Mouse (Mus musculus): ENCODE results near the gene 3830417A13Rik.

3830417A13Rik gene

GRCm38 (mm10) chrX:64173248-64173647, at the start of gene 3830417A13Rik:
Gene 3830417A13Rik (plus strand): TSS chrX:64173548.
- no peak for DNase-seq (ENCODE audit: low read depth)

- DNase-seq (ENCODE audit: low read depth) = no peak
These were observed 21.2 kb upstream of the 3830417A13Rik start, which contains the start of gene Gm6760 for GRCm38 (mm10) chrX:64152098-64152497. Gene Gm6760 (minus strand): TSS chrX:64152198.

- no peak for DNase-seq (ENCODE audit: low read depth)
These were observed 7.9 kb downstream of the 3830417A13Rik start for GRCm38 (mm10) chrX:64181246-64181645.

Measured in c-Kit-positive CD71-positive TER-119-negative erythroid progenitor cells, embryonic 14.5 days (primary cell).